Mouse (Mus musculus) kidney, adult 11 months (tissue): ENCODE measurements around the gene Tmub1.

ENCODE experiments used
- DNase-seq: peaks from one replicate; pipeline ENCODE4 v3.0.0; 2022

Gene Tmub1

DNA sequence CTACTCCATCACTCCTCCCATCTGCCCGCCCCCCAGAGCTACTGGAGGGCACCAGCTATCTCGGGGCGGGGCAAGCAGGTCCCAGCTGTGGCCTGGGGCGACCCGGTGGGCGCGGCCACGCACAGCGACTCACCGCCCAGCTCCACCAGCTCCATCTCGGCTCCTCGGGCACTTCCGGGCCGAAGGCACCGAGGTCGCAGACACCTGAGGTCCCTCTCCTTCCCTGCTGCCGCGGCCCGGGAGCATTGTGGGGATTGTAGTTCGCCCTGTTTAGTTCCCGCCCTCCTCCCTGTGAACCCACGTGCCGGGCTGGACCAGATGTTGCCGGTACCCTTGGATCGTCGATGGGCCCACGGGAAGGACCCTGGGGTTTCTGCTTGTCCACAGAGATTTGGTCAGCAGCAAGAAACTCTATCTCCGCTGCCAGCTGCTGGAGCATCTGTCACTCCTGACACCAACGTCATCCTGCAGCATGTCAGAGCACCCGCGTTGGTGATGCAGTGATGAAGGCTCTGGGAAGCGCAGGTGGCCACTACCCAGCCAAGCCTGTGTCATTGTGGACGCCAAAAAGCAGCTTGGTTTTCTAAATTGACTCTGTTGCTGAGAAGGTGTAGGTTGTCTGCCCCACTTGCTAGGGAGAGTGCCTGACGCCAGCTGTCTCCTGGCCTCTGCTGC lies at the start of gene Tmub1:
Gene Tmub1 (minus strand): TSS at position 231 of the 675 bp plus-strand sequence.
- peak; percentile 94 for DNase-seq

DNA sequence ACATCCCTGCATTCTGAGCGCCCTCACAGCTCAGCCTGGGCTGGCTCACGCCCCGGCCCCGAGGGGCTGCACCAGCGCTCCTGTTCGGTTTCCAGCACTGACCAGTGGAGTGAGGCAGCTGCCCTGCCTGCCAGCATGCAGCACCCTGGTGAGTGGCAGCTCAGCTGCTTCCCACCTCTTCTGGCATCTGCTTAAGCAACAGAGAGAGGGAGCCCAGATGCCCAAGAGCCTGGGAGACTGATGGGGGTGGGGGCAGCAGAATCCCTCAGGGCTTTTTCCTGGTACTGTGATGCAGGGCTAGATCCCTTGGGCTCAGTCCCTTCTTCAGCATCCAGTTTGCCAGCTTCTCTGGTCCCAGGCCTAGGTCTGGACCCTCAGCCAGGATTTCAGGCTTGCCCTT lies 49.1 kb upstream of the Tmub1 start:
- DNase-seq, result no peak

DNA sequence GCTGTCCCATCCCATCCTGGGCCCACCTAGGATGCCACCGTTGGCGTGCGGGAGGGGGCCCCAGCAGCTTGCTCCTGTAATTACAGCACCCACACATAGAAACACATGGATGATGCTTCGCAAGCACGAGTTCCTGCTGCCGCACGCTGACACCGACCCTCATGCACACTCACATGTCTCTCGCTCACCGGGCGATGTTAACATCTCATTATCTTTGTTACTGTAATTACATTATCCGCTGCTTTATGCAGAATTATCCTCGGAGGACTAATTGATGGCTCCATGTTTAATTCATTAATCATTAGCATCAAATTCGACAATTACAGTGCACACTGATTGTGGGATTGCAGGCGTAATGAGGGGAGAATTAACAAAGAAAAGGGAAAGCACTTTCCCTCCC lies 47.4 kb upstream of the Tmub1 start:
- DNase-seq, result no peak

DNA sequence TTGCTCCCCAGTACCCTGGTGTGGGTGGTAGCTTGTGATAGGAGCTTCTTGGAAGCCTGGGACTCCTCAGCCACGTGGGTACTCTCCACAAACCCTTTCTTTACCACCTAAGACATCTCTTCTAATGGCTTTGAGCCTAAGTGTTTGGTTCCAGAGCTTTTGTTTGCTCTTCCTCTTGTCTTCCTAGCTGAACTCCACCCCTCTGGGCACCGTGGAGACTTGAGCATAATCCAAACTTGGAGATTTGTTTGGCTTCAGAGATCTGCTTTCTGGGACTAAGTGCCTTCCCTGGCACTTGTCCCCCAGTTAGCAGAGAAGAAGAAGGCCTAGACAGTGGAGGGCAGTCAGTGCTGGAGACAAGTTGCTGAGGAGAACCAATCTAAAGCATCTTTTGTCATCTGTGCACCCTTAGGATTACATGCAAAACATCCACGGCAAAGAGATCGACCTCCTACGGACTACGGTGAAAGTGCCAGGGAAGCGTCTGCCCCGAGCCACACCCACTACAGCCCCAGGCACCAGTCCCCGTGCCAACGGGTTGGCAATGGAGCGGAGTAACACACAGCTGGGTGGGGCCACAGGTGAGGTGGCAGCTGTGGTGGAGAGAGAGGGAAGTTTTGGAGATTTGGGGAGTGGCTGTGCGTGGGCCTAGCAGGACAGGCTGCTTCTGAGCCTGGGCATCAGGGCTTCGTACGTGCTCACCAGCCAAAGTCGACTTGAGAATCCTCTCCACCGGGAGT lies 45.1 kb upstream of the Tmub1 start:
- DNase-seq, result no peak

GRCm38 (mm10) chr5:24490413-24490920 lies 42.8 kb upstream of the Tmub1 start:
- DNase-seq, result no peak

DNA sequence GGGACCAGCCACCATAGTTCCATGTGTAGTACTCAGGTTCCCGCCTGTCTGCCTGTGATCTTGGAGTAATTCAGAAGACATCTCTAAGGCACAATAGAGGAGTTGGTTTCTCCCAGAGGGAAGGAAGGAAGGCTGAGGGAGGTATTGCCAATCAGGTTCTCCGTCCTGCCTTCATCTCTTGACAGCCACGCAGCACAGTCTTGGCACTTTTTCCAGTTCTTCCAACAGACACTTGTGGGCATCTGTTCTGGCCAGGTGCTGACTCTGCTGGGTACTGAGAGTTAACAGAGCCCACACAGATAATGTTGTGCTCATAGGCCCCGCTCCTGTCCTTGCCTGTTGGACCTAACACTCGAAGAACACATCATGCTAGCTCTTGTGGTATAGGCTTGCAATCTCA lies 39.1 kb upstream of the Tmub1 start:
- no peak for DNase-seq

DNA sequence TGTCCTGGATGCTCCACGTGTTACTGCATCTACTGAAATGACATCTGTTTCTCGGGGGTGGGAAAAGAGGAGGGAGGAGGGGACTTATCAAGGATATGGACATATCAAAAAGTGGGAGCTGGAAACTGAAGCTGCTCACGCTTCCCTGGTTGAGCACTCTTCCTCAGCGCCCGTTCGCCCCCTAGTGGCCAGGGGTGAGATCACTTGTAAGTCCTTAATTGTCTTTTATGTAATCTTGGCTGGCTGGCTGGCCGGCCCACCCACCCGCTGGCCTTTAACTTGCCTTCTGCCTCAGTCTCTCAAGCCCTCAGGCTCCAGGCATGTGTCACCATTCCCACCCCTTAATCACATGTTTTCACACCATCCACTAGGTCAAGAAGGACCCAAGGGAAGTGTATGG lies 38.4 kb upstream of the Tmub1 start:
- peak; percentile 76 for DNase-seq

DNA sequence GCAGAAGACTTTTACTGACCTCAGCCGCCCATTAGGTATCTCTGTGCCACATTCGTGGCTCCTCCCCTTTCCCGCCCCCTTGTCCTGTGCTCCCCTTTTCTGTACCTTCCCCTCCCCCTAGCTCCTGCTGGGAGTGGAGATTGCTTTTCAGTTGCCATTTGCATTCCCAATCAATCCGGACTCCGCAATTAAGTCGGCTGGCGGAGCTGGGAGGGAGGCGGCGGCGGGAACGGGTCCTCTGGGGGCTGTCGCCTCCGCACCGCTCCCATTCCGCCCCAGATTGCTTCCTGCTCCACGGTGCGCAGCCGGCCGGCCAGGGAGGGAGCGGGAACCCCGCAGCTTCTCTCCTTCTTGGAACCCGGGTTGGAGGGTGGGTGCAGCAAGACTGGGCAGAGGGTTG lies 37.3 kb upstream of the Tmub1 start:
- peak; percentile 30 for DNase-seq

DNA sequence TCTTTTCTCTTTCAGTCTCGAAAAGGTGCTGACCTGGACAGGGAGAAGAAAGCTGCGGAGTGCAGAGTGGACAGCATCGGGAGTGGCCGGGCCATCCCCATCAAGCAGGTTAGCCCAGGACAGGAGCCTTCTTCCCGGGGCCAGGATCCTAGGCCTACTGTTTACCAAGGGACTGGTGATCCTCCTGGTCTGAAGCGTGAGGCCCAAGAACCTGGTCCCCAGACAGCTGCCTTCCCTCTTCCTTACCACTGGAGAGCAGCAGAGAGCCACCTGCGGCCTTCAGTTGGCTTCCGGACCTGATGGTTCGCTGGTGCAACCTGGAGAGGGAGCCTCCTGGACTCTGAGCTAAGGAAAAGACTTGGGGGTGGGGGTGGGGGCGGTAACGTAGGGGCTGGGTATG lies 35.7 kb upstream of the Tmub1 start:
- DNase-seq, result peak; percentile 81

DNA sequence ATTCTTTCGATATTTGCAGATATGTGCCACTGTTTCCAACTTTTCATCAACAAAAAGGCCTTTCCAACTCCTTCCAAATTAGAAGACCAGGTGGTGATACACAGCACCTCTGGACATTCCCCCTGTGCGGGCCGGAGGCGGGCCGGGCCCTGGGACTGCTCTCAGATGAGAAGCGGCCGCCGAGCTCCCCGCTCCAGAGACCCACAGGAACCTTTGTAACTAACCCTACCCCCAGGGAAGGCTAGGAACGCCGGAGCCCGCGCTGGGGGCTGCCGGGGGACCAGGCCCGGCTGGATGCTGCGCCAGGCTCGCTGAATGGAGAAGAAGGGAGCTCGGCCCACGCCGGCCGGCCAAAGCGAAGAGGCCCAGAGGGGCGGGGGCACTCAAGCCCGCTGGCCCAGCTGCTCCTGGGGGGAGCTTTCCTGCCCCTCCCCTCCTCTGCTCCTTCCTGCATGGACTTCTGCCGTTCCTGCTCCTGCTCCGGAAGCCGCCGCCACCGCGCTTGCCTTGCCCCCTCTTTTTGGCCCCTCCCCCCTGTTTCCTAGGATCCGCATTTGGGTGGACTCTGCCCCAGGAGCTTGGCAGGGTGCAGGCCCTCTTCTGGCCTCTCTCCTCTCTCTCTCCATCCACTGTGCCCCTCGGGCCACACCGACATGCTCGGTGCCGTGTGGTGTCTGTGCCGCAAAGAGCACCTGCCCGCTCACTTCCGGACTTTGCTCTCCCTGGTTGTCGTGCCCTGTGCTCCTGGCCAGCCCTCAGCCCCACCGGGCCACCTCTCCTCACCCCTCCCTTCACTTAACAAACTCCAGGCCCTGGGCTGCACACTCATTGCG lies 34.8 kb upstream of the Tmub1 start:
- DNase-seq, result peak; percentile 88

DNA sequence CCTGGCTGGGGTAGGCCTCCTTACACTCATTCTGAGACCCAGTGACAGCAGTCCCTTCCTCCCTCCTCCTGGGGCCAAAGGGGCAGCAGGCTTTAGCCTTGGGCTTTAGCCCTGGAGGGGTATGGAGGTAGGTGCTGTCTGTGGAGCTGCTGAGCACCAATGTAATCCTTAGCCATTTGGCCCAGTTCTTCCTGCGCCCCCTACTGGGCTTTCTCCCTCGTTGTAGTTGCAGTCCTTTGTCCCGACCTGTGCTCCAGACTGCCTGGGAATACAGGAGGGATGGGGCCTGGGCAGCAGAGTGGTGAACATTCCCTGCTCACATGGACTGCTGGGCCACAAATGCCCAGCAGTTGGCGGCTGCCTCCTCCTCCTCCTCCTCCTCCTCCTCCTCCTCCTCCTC lies 34.0 kb upstream of the Tmub1 start:
- peak; percentile 83 for DNase-seq

- no peak for DNase-seq
Observed at GRCm38 (mm10) chr5:24477909-24478308, 30.3 kb upstream of the Tmub1 start.

GRCm38 (mm10) chr5:24475476-24476241 lies 28.0 kb upstream of the Tmub1 start:
- peak; percentile 79 for DNase-seq

DNA sequence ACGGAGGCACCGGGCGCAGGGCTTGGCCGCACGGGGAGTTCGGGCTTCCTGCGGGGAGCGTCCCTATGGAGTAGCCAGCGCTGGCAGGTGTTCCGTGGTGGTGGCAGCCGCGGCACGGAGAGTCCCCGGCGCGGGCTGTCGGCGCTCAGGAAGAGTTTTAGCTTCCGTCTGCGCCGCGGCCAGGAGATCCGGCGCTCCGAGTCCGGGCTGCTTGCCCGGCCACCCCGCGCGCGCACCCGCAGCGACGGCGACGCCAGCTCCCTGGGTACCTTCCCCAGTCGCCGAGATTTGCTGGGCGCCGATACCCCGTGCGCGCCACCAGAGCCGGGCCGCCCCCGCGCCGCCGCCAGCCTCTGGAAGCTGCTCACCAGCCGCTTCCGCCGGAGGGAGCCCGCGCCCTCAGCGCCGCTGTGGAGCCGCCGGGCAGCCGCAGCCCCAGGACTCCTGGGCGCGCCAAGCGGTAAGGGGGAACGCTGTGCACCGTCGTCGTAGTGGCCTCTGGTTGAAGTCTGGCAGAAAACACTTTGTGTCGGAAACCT lies 27.1 kb upstream of the Tmub1 start:
- DNase-seq, result no peak

GRCm38 (mm10) chr5:24474025-24474722 lies 26.5 kb upstream of the Tmub1 start:
- no peak for DNase-seq

GRCm38 (mm10) chr5:24472884-24473619 lies 25.4 kb upstream of the Tmub1 start:
- DNase-seq, result no peak

DNA sequence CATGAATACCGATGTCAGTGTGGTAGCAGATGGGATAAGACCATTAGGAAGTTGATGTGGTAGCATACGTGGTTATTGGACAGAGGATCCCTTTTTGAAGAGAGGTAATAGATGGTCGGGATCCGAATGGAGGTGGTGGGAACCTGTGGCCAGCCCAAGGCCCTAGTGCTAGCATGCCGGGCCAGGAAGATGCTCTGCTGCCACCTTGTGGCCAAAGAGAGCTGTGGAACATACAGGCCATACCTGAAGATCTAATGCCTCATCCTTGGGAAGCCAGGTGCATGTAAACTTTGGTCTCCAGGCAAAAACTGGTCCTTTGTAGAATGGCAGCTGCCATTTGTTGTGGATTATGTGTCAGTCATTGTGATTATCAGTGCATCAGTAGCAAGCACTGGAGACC lies 22.9 kb upstream of the Tmub1 start:
- peak; percentile 65 for DNase-seq

GRCm38 (mm10) chr5:24466762-24467161 lies 19.1 kb upstream of the Tmub1 start:
- no peak for DNase-seq

DNA sequence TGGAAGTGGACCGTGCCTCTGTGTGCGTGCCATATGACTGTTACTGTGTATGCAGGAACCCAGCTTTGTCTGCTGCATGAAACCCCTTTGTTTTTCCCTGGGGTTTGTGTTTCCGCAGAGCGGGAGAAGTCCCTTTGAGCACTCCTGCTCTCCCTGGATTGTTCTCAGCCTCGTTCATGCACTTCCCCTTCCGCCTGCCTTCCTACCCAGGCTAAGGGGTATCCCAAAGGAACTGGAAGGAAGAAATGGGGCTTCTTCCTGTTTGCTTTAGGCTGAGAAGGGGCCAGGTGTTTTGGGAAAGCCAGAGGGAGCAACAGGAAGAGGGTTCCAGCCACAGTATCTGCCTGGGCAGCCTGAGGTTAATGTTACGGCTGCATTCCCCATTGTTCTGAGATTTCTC lies 8.0 kb upstream of the Tmub1 start:
- no peak for DNase-seq

DNA sequence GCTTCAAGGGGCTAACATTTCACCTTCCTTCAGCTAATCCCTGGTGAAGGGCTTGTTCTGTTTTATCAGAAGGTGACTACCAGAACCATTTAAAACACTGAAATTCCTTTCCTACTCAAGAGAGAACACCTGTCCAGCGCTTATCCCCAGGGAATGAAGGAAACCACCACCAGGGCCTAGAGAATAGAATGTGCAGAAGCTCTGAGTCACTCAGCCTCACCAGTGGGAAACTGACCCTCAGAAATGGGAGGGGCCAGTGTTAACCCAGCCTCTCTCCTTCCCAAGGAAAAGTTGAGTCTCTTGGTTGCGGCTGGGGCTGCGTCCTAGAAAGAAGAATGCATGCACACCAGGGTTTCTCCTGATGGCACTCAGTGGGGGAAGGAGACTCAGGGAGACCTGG lies 7.4 kb upstream of the Tmub1 start:
- DNase-seq, result no peak

GRCm38 (mm10) chr5:24453985-24454303 lies 6.3 kb upstream of the Tmub1 start:
- no peak for DNase-seq
